Mouse (Mus musculus) erythroblast, adult 5-6 weeks (primary cell): Measurements from ENCODE around the gene Cdc7. TPM values are rescaled to one million over a fixed set of nuclear protein-coding genes. Genes with fewer than 3 reads are reported as not detected.
"Not testable (repeated sequence)": the region's sequence is repeated elsewhere in the genome, so short reads cannot be mapped to it uniquely, and the experiment has no call there.

Source experiments
- ATAC-seq: replicated peaks from 2 replicates; pipeline ENCODE4 v1.8.0; 2016; ENCODE audit warnings: moderate number of reproducible peaks, mild to moderate bottlenecking, moderate TSS enrichment, inconsistent platforms; ENCODE audit not compliant: poor library complexity, low FRiP score, severe bottlenecking
- total RNA-seq, 2 experiments: library from RNA; stranded (forward) in 1 of 2; stranded (reverse) in 1 of 2; fragments of 150-400 nt in 1 of 2; fragments of 200-764, 138-1000 nt in 1 of 2; gene quantifications; 2 replicates each; pipeline versions ENCODE4 v1.2.3 to v1.2.4; 2015 to 2017; ENCODE audit warnings: low replicate concordance in 2 of 2

The Cdc7 gene
- 11.0 and 18.8 TPM in 2 replicates for total RNA-seq (2015; ENCODE audit: low replicate concordance)
- total RNA-seq (2017; ENCODE audit: low replicate concordance) = 10.3 and 10.5 TPM in 2 replicates

DNA sequence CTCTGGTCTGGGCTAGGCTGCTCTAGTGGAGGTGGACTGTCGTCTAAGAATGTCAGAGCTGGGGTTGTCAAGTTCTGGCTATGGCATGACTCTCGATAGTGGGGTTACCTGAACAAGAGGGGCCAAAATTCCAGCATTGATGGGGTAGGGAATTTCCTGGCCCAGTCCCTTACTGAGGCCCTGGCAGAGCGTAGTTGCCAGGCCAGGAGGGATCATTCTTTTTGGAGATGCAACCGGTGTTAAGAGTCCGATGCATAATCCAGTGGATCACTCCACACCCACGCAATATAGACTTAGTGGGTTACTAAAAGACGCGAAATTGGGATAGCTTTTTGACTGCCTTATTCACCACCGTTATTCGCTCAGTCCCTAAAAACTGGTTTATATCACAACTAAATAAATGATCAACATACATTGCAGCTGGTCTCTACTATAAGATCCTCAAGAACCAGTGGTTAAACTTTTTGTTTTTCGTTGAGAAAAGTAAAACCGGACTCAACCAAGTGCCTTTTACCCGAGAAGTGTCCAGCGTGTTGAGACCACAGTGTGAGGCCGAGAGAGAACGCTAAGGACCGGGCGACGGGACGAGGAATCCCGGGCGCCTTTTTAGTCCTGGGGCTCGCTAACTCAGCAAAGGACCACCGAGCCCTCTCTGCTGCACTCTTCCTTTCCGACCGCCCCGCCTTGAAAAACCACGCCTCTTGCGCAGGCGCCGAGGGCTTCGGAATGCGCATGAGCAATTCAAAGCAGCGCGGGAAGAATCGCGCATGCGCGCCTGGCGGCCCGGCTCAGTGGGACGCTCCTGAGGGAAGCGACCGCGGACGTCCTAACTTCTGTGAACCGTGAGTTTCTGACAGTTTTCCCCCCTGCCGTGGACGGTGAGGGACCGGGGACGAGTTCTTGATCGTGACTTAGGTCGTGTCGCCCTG lies at the start of gene Cdc7:
Gene Cdc7 (plus strand): TSS at position 739 of the 929 bp plus-strand sequence.
- peak; percentile 92 for ATAC-seq

DNA sequence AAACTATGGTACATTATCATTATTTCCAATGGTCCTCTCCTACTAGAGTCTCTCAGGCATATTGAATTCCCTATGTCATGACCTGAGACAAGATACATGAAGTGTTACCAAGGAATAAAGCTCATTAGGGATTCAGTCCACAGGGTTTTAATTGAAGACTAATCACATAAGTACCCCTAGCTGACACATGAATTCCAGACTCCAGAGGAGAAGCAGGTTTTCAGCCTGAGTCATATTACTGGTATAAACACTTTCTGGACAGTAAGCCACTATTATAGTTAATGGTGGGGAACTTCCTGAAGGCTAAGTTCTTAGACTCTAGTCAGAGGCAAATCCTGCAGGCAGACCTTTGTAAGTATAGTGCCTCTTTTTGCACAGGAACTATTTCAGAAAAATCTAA lies 44.8 kb upstream of the Cdc7 start:
- ATAC-seq = no peak

DNA sequence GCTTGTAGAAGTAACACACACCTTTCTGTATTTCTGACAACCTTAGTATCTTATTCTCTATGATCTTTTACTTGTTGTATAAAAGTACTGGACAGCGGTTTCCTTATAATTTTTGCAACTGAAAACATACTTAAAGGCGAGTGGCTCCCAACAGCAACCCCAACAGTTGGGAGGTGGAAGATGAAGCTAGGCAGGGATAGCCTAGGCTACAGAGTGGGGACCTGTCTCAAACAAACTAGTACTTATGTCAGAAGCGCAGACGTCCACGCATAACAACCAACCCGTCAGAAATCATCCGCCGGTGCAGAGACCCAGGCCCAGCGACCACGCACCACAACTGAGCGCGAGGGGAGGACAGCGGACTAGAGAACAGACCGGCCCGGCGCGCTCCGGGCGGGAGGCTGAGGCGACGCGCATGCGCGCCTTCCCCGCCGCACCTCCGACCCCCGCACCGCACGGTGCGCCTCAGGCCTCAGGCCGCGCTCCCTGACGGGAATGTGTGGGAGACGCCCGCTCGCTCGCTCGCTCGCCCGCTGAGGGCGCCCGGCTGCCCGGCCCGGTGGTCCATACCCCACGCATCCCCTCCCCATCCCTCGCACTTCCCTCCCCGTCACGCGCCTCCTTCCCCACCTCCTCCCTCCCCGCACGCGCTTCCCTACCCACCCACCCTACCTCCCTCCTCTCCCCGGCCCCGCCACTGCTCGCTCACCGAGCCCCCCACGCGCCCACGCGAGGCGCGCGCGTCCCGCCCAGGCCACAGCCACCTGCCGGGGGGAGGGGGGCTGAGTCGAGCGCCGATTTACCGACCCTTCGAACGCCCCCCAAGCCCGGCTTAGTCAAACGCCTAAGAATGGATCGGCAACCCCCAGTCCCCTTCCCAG lies 38.4 kb upstream of the Cdc7 start, which contains the start of gene Hfm1:
Gene Hfm1 (minus strand): TSS at position 834 of the 881 bp plus-strand sequence.
- peak; percentile 64 for ATAC-seq

DNA sequence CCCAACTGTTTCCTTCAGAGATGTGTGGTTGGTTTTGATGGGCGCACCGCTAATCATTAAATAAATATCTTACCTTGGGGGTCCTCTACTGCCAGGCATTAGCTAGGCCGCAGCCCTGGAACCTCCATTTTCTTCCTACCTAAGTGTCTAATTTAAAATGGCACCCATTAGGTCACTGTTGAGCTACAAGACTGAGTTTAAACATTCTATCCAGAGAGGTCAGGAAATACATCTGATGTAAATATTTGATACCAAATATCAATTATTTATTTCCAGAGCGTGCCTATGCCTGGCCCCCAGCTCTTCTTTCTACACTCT lies 37.8 kb upstream of the Cdc7 start:
- no peak for ATAC-seq

DNA sequence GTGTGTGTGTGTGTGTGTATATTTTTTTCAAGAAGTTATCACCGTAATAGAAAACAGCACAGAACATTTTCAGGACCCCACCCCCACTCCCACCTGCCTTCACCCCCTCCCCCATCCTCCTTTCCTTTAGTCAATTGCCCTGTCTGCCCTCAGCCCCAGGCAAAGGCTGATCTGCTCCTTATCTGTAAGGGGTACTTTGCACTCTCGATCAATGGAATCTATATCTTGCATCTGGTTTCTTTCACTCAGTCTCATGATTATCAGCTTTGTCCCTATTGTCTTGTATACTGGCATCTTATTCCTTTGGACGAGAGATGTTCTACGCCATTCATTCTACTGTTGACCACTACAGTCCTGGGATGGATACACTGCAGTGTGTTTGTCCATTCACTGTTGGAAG lies 36.1 kb upstream of the Cdc7 start:
- ATAC-seq = no peak

DNA sequence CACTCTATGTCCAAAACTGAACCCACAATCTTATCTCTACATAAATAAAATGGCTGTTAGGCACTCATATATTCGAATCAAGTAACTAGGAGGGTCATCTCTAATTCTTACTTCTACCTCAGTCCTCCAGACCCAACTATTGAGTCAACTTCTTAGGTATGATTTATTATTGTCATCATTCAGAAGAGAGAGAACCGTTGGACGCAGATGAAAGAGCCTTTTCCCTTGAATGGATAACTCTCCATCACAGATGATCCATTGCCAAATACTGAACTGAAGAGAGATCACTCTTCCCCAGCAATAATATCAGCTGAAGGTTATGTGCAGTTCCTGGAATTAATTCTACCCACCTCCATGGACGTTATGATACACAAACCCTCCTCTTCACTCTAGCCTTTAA lies 17.8 kb upstream of the Cdc7 start:
- no peak for ATAC-seq

DNA sequence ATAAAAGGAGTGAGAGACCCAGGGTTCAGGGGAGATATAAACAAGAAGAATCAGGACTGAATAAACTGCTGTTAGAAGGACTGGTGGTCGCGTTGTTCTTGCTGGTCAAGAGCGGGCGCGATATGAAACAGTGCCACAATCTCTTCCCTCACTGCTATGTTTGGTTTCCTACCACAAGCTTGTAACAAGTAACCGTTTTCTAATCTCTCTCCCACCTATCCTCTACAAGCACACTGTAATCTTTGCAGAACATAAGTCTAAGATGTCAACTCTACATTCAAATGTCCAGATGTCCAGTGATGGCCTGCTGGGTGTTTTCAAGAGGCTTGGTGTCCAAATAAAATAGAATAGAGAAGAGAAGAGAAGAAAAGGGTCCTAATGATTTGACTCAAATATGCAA lies 15.4 kb upstream of the Cdc7 start:
- ATAC-seq = no peak

DNA sequence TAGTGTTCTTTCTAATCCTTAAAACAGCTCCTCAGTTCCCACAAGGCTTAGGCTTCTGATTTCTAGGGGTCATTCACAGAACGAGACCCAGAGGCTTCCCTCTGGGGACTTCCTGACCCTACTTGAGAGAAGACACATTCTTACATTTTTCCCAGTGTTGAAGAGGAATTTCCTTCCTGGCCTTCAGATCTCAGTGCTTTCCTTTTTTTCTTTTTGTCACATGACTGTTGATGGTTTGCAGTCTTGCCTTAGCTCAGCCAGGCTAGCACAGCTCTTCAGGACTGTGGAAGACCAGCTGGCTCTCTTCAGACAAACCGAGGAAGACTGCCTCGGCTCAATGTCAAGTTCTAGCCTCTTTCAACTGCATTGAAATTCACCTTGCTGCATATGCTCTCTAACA lies 7.7 kb upstream of the Cdc7 start:
- ATAC-seq = no peak

DNA sequence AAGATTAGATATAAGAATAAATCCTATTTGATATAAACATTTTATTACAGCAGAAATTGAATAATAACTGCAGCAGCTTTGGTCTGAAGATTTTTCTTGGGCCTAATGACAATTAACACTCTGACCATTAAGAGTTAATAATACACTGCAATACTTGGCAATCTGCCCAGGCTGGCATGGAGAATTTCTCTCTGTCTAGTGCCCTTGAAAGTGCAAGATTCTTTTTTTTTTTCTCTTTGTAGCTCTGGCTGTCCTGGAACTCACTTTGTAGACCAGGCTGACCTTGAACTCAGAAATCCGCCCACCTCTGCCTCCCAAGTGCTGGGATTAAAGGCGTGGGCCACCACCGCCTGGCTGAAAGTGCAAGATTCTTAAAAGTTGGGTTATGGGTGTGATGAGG lies 5.1 kb upstream of the Cdc7 start:
- ATAC-seq = no peak

DNA sequence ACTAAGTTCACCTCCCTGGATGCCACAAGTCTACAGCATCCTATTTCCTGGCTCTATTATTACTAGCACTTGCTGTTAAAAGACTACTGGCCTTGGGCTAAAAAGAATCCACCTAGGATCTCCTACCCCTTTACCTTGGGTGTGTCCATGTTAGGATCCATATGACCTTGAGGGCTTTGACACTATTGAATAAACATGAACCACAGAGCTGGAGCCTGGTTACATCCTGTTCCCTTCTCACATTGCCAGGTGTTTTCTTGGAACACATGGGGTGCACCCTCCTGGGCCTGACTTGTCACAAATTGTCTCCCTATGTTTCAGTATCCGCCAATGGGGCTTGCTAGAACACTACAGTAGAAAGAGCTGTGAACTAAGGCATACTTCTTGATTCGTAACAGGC lies 3.7 kb upstream of the Cdc7 start:
- no peak for ATAC-seq

DNA sequence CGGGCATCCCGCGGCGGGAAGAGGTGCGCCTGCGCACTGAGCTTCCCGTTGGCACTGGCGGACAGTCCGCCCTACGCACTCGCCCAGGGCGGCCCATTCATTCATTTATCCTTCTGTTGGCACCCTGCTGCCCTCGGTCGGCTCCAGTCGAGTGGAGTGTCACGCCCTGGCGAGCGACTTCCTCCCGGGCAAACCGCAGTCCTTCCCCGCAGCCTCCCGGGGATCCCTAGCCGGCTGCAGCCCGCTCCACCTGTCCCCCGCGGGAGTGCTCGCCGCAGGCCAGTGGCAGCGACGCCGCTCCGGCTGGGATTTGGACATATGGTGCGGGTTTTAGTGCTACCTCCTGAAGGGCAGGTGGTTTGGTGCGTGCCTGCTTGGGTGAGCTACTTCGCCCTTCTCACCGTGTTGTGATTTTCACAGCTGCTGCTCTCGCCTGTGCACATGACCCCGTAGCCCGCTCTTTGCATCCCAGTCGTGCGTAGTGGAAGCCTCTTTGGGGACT lies 442 bp downstream of the Cdc7 start:
- peak; percentile 94 for ATAC-seq

DNA sequence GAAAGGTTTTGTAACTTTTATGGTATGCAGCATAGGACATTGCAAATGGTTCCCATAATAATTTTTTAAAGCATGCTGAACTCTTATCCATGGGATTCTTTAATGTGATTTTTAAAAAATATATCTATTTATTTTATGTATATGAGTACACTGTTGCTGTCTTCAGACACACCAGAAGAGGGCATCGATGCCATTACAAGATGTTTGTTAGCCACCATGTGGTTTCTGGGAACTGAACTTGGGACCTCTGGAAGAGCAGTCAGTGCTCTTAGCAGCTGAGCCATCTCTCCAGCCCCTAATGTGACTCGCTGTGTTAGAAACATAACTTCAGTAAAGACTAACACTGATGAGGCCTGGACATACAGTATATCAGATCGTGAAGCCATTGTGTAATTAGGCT lies 2.3 kb downstream of the Cdc7 start:
- no peak for ATAC-seq

DNA sequence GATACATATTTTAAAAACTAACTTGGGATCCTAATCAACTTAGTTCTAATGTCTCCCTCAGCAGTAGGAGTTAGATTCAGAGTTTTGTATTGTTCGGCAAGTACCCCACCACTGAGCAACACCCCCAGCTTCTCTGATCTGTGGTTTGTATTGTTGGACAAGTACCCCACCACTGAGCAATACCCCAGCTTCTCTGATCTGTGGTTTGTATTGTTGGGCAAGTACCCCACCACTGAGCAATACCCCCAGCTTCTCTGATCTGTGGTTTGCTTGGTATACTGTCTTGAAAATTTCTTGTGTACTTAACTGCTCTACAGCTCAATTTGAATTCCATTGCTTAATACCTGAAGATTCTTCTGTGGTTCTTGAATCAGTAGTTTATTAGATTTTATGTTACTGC lies 3.5 kb downstream of the Cdc7 start:
- ATAC-seq = no peak

DNA sequence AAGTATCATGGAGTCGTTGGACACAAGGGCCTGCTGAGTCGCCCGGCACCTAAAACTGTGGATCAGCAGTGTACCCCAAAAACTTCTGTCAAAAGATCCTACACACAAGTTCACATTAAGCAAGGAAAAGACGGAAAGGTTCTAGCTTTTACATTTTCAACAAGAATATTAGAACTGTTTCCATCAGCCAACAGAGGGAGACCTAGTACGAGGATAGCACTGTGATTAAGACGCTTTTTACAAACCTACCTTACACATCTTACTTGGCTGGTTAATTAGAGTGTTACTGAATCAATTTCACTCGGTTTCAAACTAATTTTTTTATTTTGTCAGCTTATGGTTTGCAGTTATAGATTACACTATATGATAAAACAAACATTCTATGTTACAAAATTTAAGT lies 9.8 kb downstream of the Cdc7 start:
- no peak for ATAC-seq

DNA sequence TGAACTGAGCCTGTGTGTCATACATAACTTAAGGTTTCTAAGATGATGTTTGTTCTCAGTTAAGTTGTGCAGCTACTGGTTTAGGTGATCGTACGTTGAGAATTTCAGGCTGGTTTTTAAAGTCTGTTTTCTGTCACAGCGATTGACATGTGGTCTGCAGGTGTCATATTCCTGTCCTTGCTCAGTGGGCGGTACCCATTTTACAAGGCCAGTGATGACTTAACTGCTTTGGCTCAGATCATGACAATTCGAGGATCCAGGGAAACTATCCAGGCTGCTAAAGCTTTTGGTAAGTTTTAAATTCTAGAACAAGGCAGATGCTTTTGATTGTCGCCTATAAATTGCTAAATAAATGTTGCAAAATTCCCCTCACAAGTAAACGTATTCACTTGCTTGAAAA lies 15.0 kb downstream of the Cdc7 start:
- ATAC-seq = no peak

DNA sequence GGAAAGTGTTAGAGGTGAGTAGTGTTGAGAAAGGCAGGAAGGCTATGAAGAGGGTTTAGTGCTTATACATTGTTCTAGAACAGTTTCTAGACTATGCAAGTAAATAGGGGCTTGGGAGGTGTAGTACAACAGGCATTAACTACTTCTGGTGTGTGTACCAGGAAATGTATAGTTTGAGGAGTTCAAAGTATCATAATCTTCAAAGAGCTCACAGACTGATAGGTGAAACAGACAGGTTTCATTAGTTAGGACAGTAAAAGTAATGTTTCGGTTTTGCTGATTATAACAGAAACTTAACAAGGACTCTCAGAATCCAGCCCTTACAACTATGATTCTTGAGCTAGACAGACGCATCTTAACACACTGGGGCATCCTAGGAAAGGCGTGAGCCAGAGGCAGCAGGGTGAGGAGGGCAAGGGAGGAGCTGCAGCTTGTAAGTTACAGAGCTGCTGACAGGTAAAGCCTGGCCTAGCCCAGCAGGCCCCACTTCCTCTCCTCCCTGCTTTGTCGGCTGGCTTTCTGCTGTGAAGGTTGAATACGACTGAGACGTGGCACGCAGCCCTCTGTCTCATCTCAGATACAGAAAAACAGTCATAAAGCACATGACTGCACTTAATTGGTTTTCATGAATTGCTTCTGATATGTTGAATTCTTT lies 18.3 kb downstream of the Cdc7 start:
- ATAC-seq = no peak

DNA sequence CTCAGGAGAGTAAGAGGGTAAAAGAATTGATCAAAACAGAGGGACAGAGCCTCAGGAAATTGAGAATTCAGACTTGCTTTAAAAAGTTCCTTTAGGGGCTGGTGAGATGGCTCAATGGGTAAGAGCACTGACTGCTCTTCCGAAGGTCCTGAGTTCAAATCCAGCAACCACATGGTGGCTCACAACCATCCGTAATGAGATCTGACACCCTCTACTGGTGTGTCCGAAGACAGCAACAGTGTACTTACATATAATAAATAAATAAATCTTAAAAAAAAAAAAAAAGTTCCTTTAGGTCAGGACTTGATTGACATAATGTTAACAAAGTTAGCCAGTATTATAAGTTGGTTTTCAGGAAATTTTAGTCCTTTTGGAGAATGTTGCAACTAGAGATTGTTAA lies 20.8 kb downstream of the Cdc7 start:
- ATAC-seq = not testable (repeated sequence)

DNA sequence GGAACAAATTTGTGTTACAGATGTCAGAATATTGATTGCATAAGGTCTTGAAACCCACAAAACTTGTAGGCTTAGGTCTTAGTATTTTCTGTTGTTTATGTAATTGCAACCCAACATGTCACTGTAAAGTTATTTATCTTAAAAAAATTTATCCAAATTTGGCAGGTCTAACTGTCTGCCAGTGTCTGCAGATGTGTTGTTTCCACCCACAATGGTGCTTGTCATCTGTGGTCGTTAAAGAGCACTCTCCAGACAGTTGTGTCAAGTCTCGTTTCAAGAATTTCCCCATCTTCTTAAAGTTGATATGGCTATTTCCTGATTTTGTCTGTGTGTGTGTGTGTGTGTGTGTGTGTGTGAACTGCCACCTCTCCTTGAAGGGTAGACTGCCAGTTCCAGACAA lies 21.5 kb downstream of the Cdc7 start:
- no peak for ATAC-seq

DNA sequence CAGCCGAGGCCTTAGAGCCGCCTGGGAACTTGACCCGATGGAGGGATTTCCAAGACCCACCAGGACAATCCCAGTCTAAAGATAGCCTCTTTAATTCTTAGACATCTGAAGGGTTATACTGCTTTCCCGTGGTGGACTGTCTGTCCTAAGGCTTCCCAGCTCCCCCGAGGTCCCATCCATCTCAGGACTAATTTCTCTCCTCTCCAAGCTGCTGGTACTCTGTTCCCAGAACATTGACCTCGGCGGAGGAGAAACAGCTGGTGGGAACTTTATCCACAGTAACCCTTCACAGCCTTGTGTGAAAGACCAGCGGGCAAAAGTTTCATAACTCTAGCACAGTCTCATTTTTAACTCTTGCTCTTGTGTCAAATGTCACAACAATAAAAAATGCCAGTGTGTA lies 25.1 kb downstream of the Cdc7 start:
- no peak for ATAC-seq

DNA sequence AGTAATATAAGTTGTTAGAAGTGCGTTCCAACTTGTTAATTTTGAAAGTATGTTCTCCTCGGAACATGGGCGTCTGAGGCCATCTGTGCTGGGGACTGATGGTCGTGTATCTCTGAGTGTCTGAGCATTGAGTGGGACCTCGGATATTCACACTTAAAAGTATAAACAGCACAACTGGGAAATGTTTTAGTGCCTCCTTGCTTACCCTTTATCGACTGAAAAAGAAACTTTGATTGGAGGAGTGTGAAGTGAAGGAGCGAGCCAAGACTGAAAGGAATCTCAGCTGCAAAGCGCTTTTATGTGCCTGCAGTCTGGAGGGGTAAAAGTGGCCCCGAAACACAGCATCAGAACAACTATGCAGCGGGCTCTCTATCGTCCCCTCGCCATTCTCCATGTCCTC lies 25.7 kb downstream of the Cdc7 start:
- no peak for ATAC-seq
